Mouse (Mus musculus) right cerebral cortex, postnatal 14 days (tissue): Measurements from ENCODE around the gene Krt26.
A peak's percentile ranks its signal among the peaks of the same experiment; 100 is the strongest.

ENCODE experiments used
- DNase-seq: peaks from one replicate; pipeline ENCODE4 v3.0.0; 2022

Gene Krt26

GRCm38 (mm10) chr11:99337866-99338265 is at the start of gene Krt26:
Gene Krt26, minus strand, starts transcription at chr11:99337966.
- DNase-seq = no peak

GRCm38 (mm10) chr11:99385813-99386721 is 48.3 kb upstream of the Krt26 start:
- peak; percentile 90 for DNase-seq

GRCm38 (mm10) chr11:99379568-99379967 is 41.8 kb upstream of the Krt26 start:
- DNase-seq = peak; percentile 73

- DNase-seq = no peak
Observed at GRCm38 (mm10) chr11:99374803-99375202, 37.0 kb upstream of the Krt26 start, which contains the start of gene Krt28. Gene Krt28, minus strand, starts transcription at chr11:99374903.

GRCm38 (mm10) chr11:99369853-99370451 is 32.2 kb upstream of the Krt26 start:
- DNase-seq = no peak

- DNase-seq = no peak
Observed at GRCm38 (mm10) chr11:99369229-99369628, 31.5 kb upstream of the Krt26 start.

GRCm38 (mm10) chr11:99366791-99367190 is 29.0 kb upstream of the Krt26 start:
- no peak for DNase-seq

GRCm38 (mm10) chr11:99364412-99364811 is 26.6 kb upstream of the Krt26 start:
- no peak for DNase-seq

GRCm38 (mm10) chr11:99361423-99361822 is 23.7 kb upstream of the Krt26 start:
- DNase-seq = no peak

GRCm38 (mm10) chr11:99351004-99351403 is 13.2 kb upstream of the Krt26 start, which contains the start of gene Krt27:
Gene Krt27, minus strand, starts transcription at chr11:99351104.
- no peak for DNase-seq

GRCm38 (mm10) chr11:99339299-99339847 is 1.6 kb upstream of the Krt26 start:
- no peak for DNase-seq

- peak; percentile 55 for DNase-seq
Observed at GRCm38 (mm10) chr11:99333426-99333825, 4.3 kb downstream of the Krt26 start.

GRCm38 (mm10) chr11:99329655-99330054 is 8.1 kb downstream of the Krt26 start:
- DNase-seq = no peak

- DNase-seq = no peak
Observed at GRCm38 (mm10) chr11:99322851-99323250, 14.9 kb downstream of the Krt26 start, which contains the start of gene Krt25. Gene Krt25, minus strand, starts transcription at chr11:99322951.

GRCm38 (mm10) chr11:99321094-99321493 is 16.7 kb downstream of the Krt26 start:
- DNase-seq = no peak

GRCm38 (mm10) chr11:99319127-99319526 is 18.6 kb downstream of the Krt26 start:
- no peak for DNase-seq

GRCm38 (mm10) chr11:99316543-99316942 is 21.2 kb downstream of the Krt26 start:
- DNase-seq = no peak

GRCm38 (mm10) chr11:99314594-99314993 is 23.2 kb downstream of the Krt26 start:
- DNase-seq = no peak

- no peak for DNase-seq
Observed at GRCm38 (mm10) chr11:99310882-99311281, 26.9 kb downstream of the Krt26 start.

GRCm38 (mm10) chr11:99307579-99307978 is 30.2 kb downstream of the Krt26 start:
- peak; percentile 48 for DNase-seq

GRCm38 (mm10) chr11:99295039-99295438 is 42.7 kb downstream of the Krt26 start:
- no peak for DNase-seq

GRCm38 (mm10) chr11:99292846-99293245 is 44.9 kb downstream of the Krt26 start:
- peak; percentile 48 for DNase-seq

GRCm38 (mm10) chr11:99284833-99285312 is 52.9 kb downstream of the Krt26 start, which contains the start of gene Krt24:
Gene Krt24, minus strand, starts transcription at chr11:99285262.
- DNase-seq = no peak
